Mouse (Mus musculus) heart, adult 2 months (tissue): ENCODE results near the gene Prox1. TPM values are rescaled to one million over a fixed set of nuclear protein-coding genes. Genes with fewer than 3 reads are reported as not detected.

Experiments used
- DNase-seq, 2 experiments: peaks; one replicate each; pipeline ENCODE4 v3.0.0; 2021
- H3K27ac ChIP-seq: fragments of 200-600 bp; 2 replicates; pipeline ENCODE4 v1.8.1; 2022
- H3K27me3 ChIP-seq: fragments of 200-500 bp; 2 replicates; pipeline ENCODE4 v1.6.1; 2012; ENCODE audit warnings: mild to moderate bottlenecking, low read length, inconsistent platforms, mixed read lengths; ENCODE audit not compliant: control insufficient read depth, insufficient read depth
- H3K36me3 ChIP-seq: fragments of 200-500 bp; 2 replicates; pipeline ENCODE4 v1.6.1; 2012; ENCODE audit warnings: low read length, inconsistent platforms; ENCODE audit not compliant: control insufficient read depth, insufficient read depth
- H3K4me1 ChIP-seq: fragments of 200-500 bp; 2 replicates; pipeline ENCODE4 v1.6.1; 2011; ENCODE audit warnings: low read length; ENCODE audit not compliant: control insufficient read depth, insufficient read depth
- H3K4me3 ChIP-seq: fragments of 200-600 bp; 2 replicates; pipeline ENCODE4 v1.8.1; 2022
- H3K79me2 ChIP-seq: fragments of 200-500 bp; replicated peaks from 2 replicates; pipeline ENCODE4 v1.6.1; 2012; ENCODE audit warnings: mild to moderate bottlenecking, inconsistent platforms, low read length, moderate library complexity, mixed read lengths; ENCODE audit not compliant: control insufficient read depth, insufficient read depth
- H3K9ac ChIP-seq: fragments of 200-500 bp; 2 replicates; pipeline ENCODE4 v1.6.1; 2012; ENCODE audit warnings: low read depth, mild to moderate bottlenecking, control low read depth, inconsistent platforms, low read length, mixed read lengths
- CTCF ChIP-seq: fragments of 200-600 bp; IDR thresholded peaks from 2 replicates; pipeline ENCODE4 v1.8.1; 2022; ENCODE audit warnings: antibody characterized with exemption, mild to moderate bottlenecking, moderate library complexity
- EP300 ChIP-seq: fragments of 200-500 bp; IDR thresholded peaks from 2 replicates; pipeline ENCODE4 v1.6.1; 2011; ENCODE audit warnings: low read depth, low read length, control low read depth; ENCODE audit not compliant: insufficient read depth
- POLR2A ChIP-seq: fragments of 200-500 bp; IDR thresholded peaks from 2 replicates; pipeline ENCODE4 v1.6.1; 2011; ENCODE audit warnings: mild to moderate bottlenecking, low read depth, low read length, control low read depth; ENCODE audit not compliant: insufficient read depth
- WGBS: fragments of 180-500 bp; shearing (Covaris S2); methylation state at CpG from one replicate; pipeline ENCODE4 v1.1.7; 2018; 5-methylcytosine and 5-hydroxymethylcytosine counted together
- intact Hi-C: fragments of 180-260 bp; cut with DNase I; formaldehyde crosslinking; loops from one replicate; pipeline ENCODE4 v1.15.1; 2025
- polyA plus RNA-seq: library from polyadenylated mRNA; depleted of rRNA; stranded (reverse); fragments of >200 nt; gene quantifications from 2 replicates; pipeline ENCODE4 v1.2.3, GENCODE M21; 2012
- total RNA-seq, 2 experiments: library from RNA; stranded (reverse); gene quantifications; 2 replicates each; pipeline ENCODE4 v1.2.3; 2021

Gene Prox1
- total and polyA plus RNA-seq, 3 experiments: 12.1 to 57.3 (median 46.2) TPM

GRCm38 (mm10) chr1:190148661-190149232, 21.8 kb downstream of the Prox1 start:
- TF ChIP-seq CTCF (no peak), EP300 (no peak), POLR2A (no peak)
- 44% methylated on average over 12 of the region's 12 CpGs for WGBS
- H3K27ac ChIP-seq: no peak overlapping the region
- no peaks in the 10 kb centered on the region for H3K4me1 ChIP-seq
- H3K27me3 ChIP-seq: no peaks in the 10 kb centered on the region
- no peak overlapping the region for H3K4me3 ChIP-seq
- peaks cover 5% of the 10 kb centered on the region; the same call in 1 of the 2 replicates for H3K36me3 ChIP-seq
- no peak for DNase-seq
- no peak overlapping the region for H3K9ac ChIP-seq
- intact Hi-C loops: no loop called here
- no peaks in the 10 kb centered on the region; the same call in 1 of the 2 replicates for H3K79me2 ChIP-seq

- WGBS: 87% methylated on average over 6 of the region's 6 CpGs
- no peak overlapping the region for H3K27ac ChIP-seq
- H3K79me2 ChIP-seq: no peaks in the 10 kb centered on the region; the same call in 1 of the 2 replicates
- H3K4me1 ChIP-seq: peaks cover 1% of the 10 kb centered on the region; the same call in 1 of the 2 replicates
- H3K27me3 ChIP-seq: no peaks in the 10 kb centered on the region
- intact Hi-C loops: no loop called here
- no peak overlapping the region for H3K4me3 ChIP-seq
- H3K36me3 ChIP-seq: peaks cover 5% of the 10 kb centered on the region; the same call in 1 of the 2 replicates
- no peak for DNase-seq
- TF ChIP-seq EP300 (no peak), POLR2A (no peak), CTCF (no peak)
- H3K9ac ChIP-seq: no peak overlapping the region
Observed at GRCm38 (mm10) chr1:190147816-190148215, 22.7 kb downstream of the Prox1 start.

GRCm38 (mm10) chr1:190144416-190144815, 26.1 kb downstream of the Prox1 start:
- H3K4me3 ChIP-seq: no peak overlapping the region
- intact Hi-C loops: no loop called here
- peaks cover 5% of the 10 kb centered on the region; the same call in 1 of the 2 replicates for H3K36me3 ChIP-seq

GRCm38 (mm10) chr1:190143593-190143992, 26.9 kb downstream of the Prox1 start:
- intact Hi-C loops: no loop called here
- WGBS: 41% methylated on average over 9 of the region's 9 CpGs
- DNase-seq: peak; percentile 43 to 49
- Histone ChIP-seq H3K4me3 (no peak overlapping the region), H3K4me1 (peaks cover 1% of the 10 kb centered on the region; the same call in 1 of the 2 replicates), H3K79me2 (no peaks in the 10 kb centered on the region; the same call in 1 of the 2 replicates), H3K27ac (peak overlapping the region; percentile 75), H3K9ac (peak overlapping the region; percentile 26; the same call in 1 of the 2 replicates), H3K27me3 (no peaks in the 10 kb centered on the region), H3K36me3 (peaks cover 5% of the 10 kb centered on the region; the same call in 1 of the 2 replicates)
- no peak for TF ChIP-seq POLR2A
- TF ChIP-seq CTCF: no peak
- TF ChIP-seq EP300: no peak

More at GRCm38 (mm10) chr1:190144416-190144815, 26.1 kb downstream of the Prox1 start:
- TF ChIP-seq CTCF: no peak
- no peak for TF ChIP-seq POLR2A
- no peak for TF ChIP-seq EP300
- no peak for DNase-seq
- Histone ChIP-seq H3K27me3 (no peaks in the 10 kb centered on the region), H3K4me1 (peaks cover 1% of the 10 kb centered on the region; the same call in 1 of the 2 replicates), H3K79me2 (no peaks in the 10 kb centered on the region; the same call in 1 of the 2 replicates), H3K9ac (no peak overlapping the region), H3K27ac (peak overlapping the region; percentile 75)

- Histone ChIP-seq H3K9ac (no peak overlapping the region), H3K4me1 (peaks cover 1% of the 10 kb centered on the region; the same call in 1 of the 2 replicates), H3K27me3 (no peaks in the 10 kb centered on the region), H3K27ac (no peak overlapping the region; the same call in 1 of the 2 replicates), H3K4me3 (no peak overlapping the region), H3K36me3 (peaks cover 5% of the 10 kb centered on the region; the same call in 1 of the 2 replicates), H3K79me2 (no peaks in the 10 kb centered on the region)
- peak in 1 of 2 experiments; percentile 12 for DNase-seq
- intact Hi-C loops: no loop called here
- TF ChIP-seq CTCF (no peak), EP300 (no peak), POLR2A (no peak)
- 46% methylated on average over 4 of the region's 4 CpGs for WGBS
Observed at GRCm38 (mm10) chr1:190142584-190142983, 27.9 kb downstream of the Prox1 start.

- Histone ChIP-seq H3K36me3 (peaks cover 7% of the 10 kb centered on the region), H3K27ac (no peak overlapping the region)
Observed at GRCm38 (mm10) chr1:190140519-190140918, 30.0 kb downstream of the Prox1 start.

More at GRCm38 (mm10) chr1:190140519-190140918, 30.0 kb downstream of the Prox1 start:
- H3K4me1 ChIP-seq: peaks cover 1% of the 10 kb centered on the region; the same call in 1 of the 2 replicates
- WGBS: 80% methylated on average over 6 of the region's 6 CpGs
- intact Hi-C loops: no loop called here
- no peaks in the 10 kb centered on the region for H3K79me2 ChIP-seq
- TF ChIP-seq EP300: no peak
- TF ChIP-seq POLR2A: no peak
- no peak for TF ChIP-seq CTCF
- H3K27me3 ChIP-seq: no peaks in the 10 kb centered on the region
- DNase-seq: peak in 1 of 2 experiments; percentile 1
- no peak overlapping the region for H3K4me3 ChIP-seq
- H3K9ac ChIP-seq: no peak overlapping the region
